Mouse (Mus musculus) layer of hippocampus, adult 9-11 months (tissue): ENCODE data around the gene Akt1.

Experiments used
- DNase-seq: peaks from one replicate; pipeline ENCODE4 v3.0.0; 2022

The Akt1 gene

GRCm38 (mm10) chr12:112627097-112627881 is 47.4 kb downstream of the Akt1 start:
- no peak for DNase-seq

GRCm38 (mm10) chr12:112626455-112626854 is 48.2 kb downstream of the Akt1 start:
- DNase-seq: no peak

- no peak for DNase-seq
Measured at GRCm38 (mm10) chr12:112625700-112626099, 49.0 kb downstream of the Akt1 start.

- DNase-seq: no peak
Measured at GRCm38 (mm10) chr12:112623742-112624141, 50.9 kb downstream of the Akt1 start.

- DNase-seq: no peak
Measured at GRCm38 (mm10) chr12:112621900-112622299, 52.8 kb downstream of the Akt1 start.

GRCm38 (mm10) chr12:112620354-112621061 is 54.2 kb downstream of the Akt1 start:
- DNase-seq: no peak

GRCm38 (mm10) chr12:112619686-112620353 is 54.9 kb downstream of the Akt1 start, which contains the start of gene Adssl1:
TSS of gene Adssl1 (plus strand) at chr12:112620045.
- DNase-seq: peak; percentile 71

- DNase-seq: peak; percentile 60
Measured at GRCm38 (mm10) chr12:112618981-112619685, 55.6 kb downstream of the Akt1 start.

- peak; percentile 84 for DNase-seq
Measured at GRCm38 (mm10) chr12:112617898-112618380, 56.7 kb downstream of the Akt1 start.

GRCm38 (mm10) chr12:112617184-112617583 is 57.5 kb downstream of the Akt1 start:
- DNase-seq: peak; percentile 91

- DNase-seq: no peak
Measured at GRCm38 (mm10) chr12:112616668-112617067, 58.0 kb downstream of the Akt1 start.

GRCm38 (mm10) chr12:112609031-112609430 is 65.7 kb downstream of the Akt1 start:
- DNase-seq: no peak

- no peak for DNase-seq
Measured at GRCm38 (mm10) chr12:112606998-112607397, 67.7 kb downstream of the Akt1 start.

GRCm38 (mm10) chr12:112605766-112606165 is 68.9 kb downstream of the Akt1 start:
- peak; percentile 70 for DNase-seq

GRCm38 (mm10) chr12:112604709-112605649 is 69.7 kb downstream of the Akt1 start:
- DNase-seq: no peak

- DNase-seq: no peak
Measured at GRCm38 (mm10) chr12:112604022-112604421, 70.7 kb downstream of the Akt1 start.
